In the genomic region with DNA sequence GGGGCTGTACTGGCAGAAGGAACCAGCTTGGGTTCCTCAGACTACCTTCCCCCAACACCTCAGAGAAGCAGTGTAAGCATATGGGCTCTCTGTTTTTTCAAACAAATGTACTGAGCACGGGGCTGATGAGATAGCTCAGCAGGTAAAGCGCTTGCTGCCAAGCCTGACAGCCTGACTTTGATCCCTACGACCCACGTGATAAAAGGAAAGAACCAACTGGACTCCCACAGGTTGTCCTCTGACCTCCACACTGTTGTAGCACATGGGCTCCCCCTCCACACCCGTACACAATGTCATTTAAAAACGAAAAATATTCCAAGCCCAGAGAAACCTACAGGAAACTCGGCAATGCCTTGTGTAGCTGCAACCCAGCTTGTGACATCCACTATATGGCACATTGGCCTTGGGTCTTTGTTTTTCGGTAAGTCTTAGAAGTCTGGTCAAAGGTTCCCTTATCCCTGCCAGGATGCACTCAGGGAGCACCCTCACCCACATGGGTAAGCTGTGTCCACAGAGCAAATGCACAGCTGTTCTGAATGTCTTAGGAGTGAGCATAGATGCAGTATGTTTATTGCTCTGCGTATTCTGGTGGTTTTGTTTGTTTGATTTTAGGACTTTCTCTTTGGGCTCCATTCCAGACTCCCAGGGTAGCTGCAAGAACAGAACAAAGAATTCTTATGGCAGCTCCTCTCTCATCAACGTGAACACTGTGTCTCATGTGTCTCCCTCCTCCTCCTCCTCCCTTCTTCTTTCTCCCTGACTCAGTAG, we compare ENCODE assay signal across 9 mouse cellular contexts. TPM values are rescaled to one million over a fixed set of nuclear protein-coding genes. Genes with fewer than 3 reads are reported as not detected.
A peak's percentile ranks its signal among the peaks of the same experiment; 100 is the strongest.
DNase-seq lines count a peak whose midpoint lies in the region; ATAC-seq and TF ChIP-seq lines count a peak whose summit lies in the region.
"Had no signal": no experiment of that assay in that cellular context is flagged by ENCODE, and none has a peak within 500 bp of the region (broad histone marks: within the 10 kb centered on the region; RNA-seq: fewer than 3 reads in every experiment).

No protein-coding gene starts in this region.

- H3K9me3 ChIP-seq in liver, embryonic 13.5 days (replicated peaks), result no peaks in the 10 kb centered on the region

- H3K4me1 ChIP-seq in liver, embryonic 13.5 days (replicated peaks), result peaks cover 71% of the 10 kb centered on the region

- H3K36me3 ChIP-seq in liver, embryonic 13.5 days, result peaks cover 3% of the 10 kb centered on the region; the same call in 1 of the 2 replicates

- H3K27ac ChIP-seq in gastrocnemius, adult 2 months, result peak overlapping the region; percentile 38
- peak overlapping the region; percentile 56 for H3K27ac ChIP-seq in liver, embryonic 13.5 days

- no peak overlapping the region for H3K9ac ChIP-seq in liver, embryonic 13.5 days

- intact Hi-C loops in gastrocnemius, adult 2 months (cut with DNase I), result no loop called here
- intact Hi-C loops in gastrocnemius, postnatal 36 days (cut with DNase I), result no loop called here

- ATAC-seq in liver, embryonic 13.5 days (ENCODE audit: low read depth), result peak; percentile 55

- H3K4me3 ChIP-seq in gastrocnemius, adult 2 months, result no peak overlapping the region
- H3K4me3 ChIP-seq in liver, embryonic 13.5 days (replicated peaks), result no peak overlapping the region

- DNase-seq in gastrocnemius, adult 2 months, result no peak
- DNase-seq in gastrocnemius, postnatal 36 days, result no peak
- peak; percentile 46 for DNase-seq in lung, postnatal 10 days
- no peak for DNase-seq in lung, postnatal 14 days
- DNase-seq in cerebellum, postnatal 25 days, result peak; percentile 60 to 68
- no peak for DNase-seq in liver, embryonic 13.5 days
- no peak for DNase-seq in gastrocnemius, postnatal 4 days (ENCODE audit: low spot score in 2 of 2)
- DNase-seq in adrenal gland, adult 18-20 months (ENCODE audit: low spot score in 2 of 2), result no peak
- DNase-seq: B cell, adult 2 months had no signal

- H3K4me2 ChIP-seq in liver, embryonic 13.5 days, result no peak overlapping the region

- no peaks in the 10 kb centered on the region for H3K27me3 ChIP-seq in liver, embryonic 13.5 days

- TF ChIP-seq CTCF in gastrocnemius, adult 2 months (IDR thresholded peaks at IDR 0.05), result no peak

- WGBS in liver, embryonic 13.5 days (ENCODE audit: insufficient replicate concordance), result 54% methylated on average over 10 of the region's 10 CpGs

RNA-seq across cellular contexts. Expression of gene Rin3, which starts 22.4 kb away (rescaled TPM):
- 10 to 100 TPM in 1 of 2 experiments, 1 to 10 TPM in 1; 6.4 to 14.3 TPM for total RNA-seq in gastrocnemius, adult 2 months (2021)
- 1 to 10 TPM; 6.7 to 7.9 TPM for total RNA-seq in gastrocnemius, postnatal 36 days (2021)
- 5.7 and 5.9 TPM in 2 replicates for polyA plus RNA-seq in liver, embryonic 13.5 days (2015; fragmentation: Nextera tagmentation; extraction: Ambion mirVana)
- total RNA-seq in gastrocnemius, postnatal 4 days (2021), result 10 to 100 TPM; 29.7 to 33.1 TPM
- 10 to 100 TPM; 16.4 to 20.7 TPM for total RNA-seq in adrenal gland, adult 18-20 months (2021)

Comparison
In these comparisons a context has a peak if more than half of its experiments do, and no peak if none do; other contexts are left out.
1. DNase-seq: peak in lung, postnatal 10 days (single experiment) and cerebellum, postnatal 25 days (2 of 2); none in gastrocnemius, adult 2 months (single experiment), gastrocnemius, postnatal 36 days (0 of 2), lung, postnatal 14 days (single experiment), liver, embryonic 13.5 days (single experiment), gastrocnemius, postnatal 4 days (0 of 2) and adrenal gland, adult 18-20 months (0 of 2).